Mouse (Mus musculus): ENCODE data around the gene Rhog.

Rhog gene

DNA sequence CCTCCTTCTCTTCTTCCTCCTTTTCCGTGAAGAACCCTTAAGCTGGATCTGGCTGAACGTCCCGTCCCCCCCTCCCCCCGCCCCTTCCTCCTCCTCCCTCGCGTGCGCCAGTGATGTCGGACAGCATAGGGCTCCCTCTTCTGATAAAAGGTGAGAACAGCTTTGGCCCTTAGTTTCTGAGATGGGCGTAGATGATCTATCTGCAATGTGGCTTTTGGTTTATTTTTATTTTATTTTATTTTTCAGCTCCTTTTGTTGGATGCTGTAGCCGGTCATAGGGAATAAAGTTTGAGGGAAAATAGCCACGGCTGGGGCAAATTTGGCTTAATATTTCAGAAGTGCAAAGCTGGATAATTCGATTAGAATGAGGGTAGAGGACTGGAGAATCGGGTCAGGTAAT is 33.5 kb downstream of the Rhog start:
- ATAC-seq (ENCODE audit: low TSS enrichment) = 0 out of 2 replicates have a peak, but pooled peaks have one; percentile 33

DNA sequence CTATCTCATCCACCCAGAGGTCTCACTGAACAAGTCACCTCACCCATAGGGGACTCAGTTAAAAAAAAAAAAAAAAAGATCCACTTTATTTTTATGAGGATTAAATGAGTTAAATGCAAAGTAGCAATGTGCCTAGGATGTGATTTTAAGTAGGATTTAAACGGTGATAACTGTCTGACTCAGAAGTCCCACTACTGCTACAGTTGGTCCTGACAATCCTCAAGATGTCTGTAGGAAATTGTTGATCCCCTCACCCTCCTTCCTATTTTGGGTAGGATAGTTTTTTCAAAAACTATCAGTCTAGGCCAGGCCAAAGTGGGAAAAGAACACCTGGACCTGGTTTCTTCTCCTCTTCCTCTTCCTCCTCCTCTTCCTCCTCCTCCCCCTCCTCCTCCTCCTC is 34.0 kb downstream of the Rhog start:
- peak; percentile 35; the same call in 1 of the 2 replicates for ATAC-seq (ENCODE audit: low TSS enrichment)

DNA sequence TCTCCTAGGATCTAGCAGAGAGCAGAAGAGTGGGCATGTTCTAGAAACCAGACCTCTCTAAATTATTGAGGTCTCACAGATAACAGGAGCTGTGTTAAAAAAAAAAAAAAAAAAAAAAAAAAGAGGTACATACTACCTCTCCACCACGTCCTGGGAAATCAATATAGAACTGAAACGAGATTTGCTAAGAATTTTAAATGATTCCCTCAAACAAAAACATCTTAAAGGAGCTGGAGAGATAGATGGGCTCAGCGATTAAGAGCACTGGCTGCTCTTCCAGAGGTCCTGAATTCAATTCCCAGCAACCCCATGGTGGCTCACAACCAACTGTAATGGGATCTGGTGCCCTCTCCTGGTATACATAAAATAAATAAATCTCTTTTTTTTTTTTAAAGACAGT is 44.8 kb downstream of the Rhog start:
- ATAC-seq (ENCODE audit: low TSS enrichment) = no peak

DNA sequence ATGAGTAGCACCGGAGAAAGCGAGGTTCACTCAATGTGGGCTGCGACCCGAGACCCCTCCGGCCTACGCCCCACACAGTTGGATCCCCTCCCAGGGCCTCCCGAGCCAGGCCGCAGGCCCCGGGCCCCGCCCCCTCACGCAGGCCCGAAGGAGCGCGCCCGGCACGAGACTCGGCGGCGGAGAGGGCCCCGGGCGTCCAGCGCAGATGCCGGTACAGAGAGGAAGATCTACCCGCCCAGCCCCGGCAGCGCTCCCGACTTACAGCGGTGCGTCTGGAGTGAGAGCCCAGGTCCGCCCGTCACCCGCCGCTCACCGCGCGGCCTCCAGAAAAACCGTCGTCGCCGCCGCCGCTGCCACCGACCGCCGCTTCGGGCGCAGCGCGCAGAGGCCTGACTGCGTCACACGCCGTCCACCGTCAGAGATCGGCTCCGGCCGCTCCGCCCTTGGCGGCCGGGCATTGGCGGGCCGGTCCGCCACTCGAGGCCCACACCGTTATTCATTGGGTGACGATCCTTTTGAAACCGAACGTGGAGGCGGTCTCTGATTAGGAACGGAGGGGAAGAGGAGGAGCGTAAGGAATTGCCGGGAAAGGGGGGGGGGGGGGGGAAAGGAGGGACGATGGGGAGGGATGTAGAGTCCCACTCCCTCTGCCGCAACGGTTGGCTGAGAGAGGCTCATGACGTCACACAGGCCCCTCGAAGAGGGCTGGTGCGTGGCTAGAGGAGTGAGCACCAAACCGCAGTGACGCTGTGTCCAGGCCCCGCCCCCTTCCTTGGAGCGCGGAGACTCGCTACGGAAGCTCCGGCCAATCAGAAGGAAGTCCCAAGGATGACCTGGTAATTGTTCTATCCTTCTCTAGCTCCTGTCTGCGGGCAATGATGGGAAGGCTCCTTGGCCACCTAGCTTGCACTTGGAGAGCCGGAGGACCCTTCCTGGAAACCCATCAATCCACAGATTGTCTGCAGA is 45.8 kb downstream of the Rhog start, which contains the start of the genes Nup98 and Pgap2:
Gene Nup98, minus strand, starts transcription at position 421 of the 966 bp plus-strand sequence.
Gene Pgap2, plus strand, starts transcription at position 453 of the 966 bp plus-strand sequence.
- ATAC-seq (ENCODE audit: low TSS enrichment) = peak; percentile 96

DNA sequence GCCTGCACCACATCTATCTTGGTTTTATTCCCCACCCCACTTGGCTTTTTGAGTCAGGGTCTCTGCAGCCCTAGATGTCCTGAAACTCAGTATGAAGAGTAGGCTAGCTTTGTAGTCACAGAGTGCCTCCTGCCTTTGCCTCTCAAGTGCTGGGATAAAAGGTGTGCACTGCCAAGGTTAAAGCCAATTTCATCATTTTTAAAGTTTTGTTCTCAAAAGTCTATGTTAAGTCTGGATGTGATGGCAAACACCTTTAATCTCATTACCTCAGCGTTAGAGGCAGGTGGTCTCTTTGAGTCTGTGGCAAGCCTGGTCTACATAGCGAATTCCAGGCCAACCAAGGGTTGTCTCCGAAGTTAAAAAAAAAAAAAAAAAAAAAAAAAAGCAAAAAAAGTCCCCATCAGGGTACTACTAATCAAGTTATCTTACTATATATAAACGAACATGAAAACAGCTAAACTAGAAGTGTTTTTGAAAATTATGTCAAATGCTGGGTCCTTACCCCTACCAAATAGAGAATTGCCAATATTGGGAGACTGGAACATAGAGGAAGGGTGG is 47.0 kb downstream of the Rhog start:
- ATAC-seq (ENCODE audit: low TSS enrichment) = no peak

DNA sequence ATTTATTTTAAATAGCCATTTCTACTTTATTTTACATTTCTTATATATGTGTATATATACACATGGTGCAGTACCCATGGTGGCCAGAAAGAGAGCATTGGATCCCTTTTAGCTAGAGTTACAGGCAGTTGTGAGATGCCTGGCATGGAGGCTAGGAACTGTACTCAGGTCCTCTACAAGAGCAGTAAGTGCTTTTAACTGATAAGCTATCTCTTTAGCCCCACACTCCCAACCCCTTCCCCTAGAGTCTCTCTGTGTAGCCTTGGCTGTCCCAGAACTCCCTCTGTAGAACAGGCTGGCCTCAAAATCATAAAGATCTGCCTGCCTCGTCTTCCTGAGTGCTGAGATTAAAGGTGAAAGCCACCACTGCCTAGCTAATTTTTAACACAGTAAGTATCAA is 50.2 kb downstream of the Rhog start:
- no peak for ATAC-seq (ENCODE audit: low TSS enrichment)

DNA sequence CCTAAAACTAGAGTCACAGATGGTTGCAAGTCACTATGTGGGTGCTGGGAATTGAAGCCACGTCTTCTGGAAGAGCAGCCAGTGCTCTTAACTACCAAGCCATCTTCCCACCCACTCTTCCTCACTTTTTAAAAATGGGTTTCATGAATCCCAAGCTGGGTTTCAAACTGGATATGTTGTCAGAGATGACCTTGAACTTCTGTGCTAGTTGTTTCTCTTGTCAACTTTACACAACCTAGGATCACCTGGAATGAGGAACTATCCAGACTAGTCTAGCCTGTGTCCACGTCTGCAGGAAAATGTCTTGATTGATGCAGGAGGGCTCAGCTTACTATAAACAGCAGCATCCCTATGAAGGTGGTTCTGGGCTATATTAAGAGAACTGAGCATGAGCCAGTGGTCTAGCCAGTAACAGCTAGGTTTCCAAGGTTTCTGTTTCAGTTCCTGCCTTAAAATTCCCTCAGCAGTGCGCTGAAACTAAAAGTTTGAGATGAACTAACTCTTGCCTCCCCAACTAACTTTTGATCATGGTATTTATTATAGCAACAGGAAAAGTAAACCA is 51.5 kb downstream of the Rhog start:
- ATAC-seq (ENCODE audit: low TSS enrichment) = no peak; the same call in 1 of the 2 replicates

DNA sequence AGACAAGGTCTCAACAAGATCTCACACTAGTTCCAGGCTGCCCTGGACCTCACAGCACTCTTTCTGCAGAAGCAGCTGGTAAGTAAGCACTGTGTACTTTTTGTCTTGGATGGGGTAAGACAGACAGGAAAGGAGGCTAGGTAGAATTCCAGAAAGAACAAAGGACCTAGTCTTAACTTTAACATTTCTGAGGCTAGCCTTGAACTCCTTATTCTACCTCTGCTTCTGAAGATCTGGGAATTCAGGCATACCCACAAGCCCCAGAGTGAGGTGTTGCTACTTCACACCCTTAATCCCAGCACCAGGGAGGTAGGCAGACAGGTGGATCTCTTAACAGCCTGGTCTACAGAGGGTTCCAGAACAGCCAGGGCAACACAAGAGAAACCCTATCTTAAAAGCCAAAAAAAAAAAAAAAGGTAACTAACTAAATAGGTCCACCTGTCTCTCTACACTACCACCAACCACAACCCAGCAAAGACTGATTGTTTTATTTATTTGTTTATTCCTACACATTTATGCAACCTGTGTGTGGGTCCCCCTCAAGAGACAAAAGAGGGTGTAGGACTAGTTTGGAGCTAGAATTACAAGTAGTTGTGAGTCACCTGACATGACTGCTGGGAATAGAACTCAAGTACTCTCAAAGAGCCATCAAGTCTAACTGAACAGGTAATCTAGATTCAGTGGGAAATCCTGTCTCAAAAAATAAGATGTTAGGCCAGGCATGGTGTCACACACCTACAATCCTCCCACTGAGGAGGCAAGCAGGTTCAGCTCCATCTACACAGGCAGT is 54.7 kb downstream of the Rhog start:
- ATAC-seq (ENCODE audit: low TSS enrichment) = no peak

DNA sequence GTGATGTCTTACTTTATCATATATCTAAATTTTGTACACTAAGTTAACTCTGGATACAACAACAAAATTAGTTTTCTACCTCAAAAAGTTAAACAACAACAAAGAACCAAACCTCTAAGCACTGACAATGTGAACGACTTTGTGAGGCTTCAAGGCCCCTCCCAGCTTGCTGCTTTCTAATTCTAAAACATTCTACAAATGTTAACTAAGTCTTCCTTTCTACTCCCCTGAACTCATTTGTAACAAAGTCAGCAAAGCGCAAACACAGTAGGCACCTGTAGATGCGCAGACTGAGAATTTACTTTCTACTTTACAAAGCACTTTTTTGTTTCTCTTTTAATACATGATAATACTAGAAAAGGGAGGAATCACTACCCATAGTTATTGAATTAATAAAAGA is 55.3 kb downstream of the Rhog start:
- ATAC-seq (ENCODE audit: low TSS enrichment) = no peak

DNA sequence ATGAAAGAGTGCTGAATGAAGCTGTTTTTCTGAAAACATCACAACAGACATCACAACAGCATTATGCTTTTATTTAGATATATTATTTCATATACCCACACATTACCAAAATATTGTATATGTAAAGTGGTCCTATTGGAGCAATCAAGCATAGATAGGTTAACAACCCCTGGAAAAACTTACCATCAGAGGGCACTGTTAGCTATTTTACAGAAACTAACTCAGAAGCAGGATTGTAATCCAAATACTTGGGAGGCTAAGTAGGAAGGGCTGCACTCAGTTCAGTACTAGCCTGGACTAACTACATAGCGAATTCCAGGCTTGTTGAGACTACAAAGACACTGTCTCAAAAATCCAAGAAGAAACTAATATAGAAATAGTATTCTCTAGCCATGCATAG is 63.5 kb downstream of the Rhog start:
- no peak for ATAC-seq (ENCODE audit: low TSS enrichment)
